Mouse (Mus musculus) c-Kit-negative CD71-positive TER-119-positive erythroid progenitor cells, embryonic 14.5 days (primary cell): ENCODE data around the gene Fbxl7.

Source experiments
- DNase-seq: peaks from one replicate; pipeline ENCODE4 v3.0.0-alpha.2; 2013; ENCODE audit warnings: low read depth, low spot score

Fbxl7 gene

DNA sequence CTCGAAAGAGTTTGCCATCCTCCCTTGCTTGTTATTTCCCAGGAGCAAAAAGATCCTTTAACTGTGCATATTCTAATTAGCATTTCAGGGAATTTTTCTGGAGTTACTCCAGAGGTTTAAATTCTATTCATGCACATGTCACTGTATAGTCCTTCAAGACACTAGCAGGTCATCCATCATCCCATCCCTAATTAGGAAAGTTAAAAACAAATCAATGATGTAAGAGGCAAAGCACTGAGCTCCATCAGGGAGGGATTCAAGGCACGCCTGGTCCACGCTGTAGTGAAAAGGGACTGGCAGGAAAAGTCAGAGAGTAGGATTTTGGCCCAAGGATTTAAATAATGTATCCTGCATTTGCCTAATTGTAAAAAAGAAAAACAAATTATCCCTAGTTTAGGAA lies 202.3 kb downstream of the Fbxl7 start:
- DNase-seq = no peak

DNA sequence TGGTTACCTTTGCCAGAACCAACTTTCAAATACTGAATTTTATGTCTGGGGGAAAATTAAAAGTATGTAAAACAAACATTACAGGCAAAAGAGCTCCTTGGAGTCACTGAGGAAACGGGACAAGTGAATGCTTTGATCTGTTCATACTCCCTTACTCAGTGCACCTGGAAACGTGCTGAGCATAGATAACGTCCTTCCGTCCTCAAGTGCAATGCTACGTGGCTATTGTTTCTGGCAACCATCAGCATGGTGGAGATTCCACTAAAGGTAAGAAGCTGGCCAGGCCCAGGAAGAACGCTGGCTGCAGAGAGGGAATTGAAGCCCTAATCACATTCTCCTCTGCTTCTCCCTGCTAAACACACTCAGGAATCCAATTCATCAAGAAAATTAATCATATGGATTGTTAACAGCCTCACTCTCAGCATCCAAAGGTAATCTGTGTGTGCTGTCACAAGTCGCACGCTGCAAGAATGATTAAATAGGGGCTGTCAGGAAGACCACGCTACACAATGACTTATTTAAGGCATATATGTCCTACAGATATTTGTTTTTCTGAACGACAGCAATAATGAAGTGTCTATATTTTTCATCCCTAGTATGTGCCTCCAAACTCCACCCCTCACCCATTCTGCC lies 206.8 kb downstream of the Fbxl7 start:
- DNase-seq = no peak

DNA sequence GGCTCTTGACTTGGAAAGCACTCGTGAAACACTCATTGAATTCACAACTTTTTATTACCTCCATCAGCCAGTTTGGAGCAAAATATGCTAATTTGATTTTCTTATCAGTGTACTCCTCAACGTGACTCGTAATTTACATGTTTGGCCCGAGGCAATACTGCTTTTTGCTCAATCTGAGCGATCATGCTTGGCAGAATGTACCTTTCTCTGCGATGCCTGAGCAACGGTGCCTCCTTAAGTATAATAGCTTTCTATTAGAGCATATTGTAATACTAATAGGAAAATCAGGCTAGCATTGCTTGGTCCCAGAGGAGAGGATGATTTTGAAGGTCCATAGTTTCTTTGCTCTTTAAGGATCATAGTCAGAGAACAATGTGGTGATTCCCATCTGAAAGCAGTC lies 207.7 kb downstream of the Fbxl7 start:
- DNase-seq = no peak

DNA sequence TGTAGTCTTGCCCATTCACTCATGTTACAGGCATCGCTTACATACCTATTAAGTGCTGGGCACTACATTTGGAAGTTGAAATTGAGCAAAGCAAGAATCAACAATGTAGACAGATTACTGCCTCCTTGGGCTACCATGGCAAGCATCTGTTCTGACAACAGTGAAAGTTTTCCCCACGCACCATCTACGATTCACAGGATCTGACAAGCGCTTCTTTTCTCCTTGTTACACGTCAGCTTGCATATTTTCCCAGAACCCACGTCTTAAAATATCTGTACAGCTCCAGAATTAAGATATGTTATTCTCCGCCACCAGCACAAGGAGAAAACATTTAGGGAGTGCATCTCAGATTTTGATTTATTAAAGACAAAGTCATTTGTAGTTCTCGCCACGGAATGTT lies 213.1 kb downstream of the Fbxl7 start:
- DNase-seq = no peak

DNA sequence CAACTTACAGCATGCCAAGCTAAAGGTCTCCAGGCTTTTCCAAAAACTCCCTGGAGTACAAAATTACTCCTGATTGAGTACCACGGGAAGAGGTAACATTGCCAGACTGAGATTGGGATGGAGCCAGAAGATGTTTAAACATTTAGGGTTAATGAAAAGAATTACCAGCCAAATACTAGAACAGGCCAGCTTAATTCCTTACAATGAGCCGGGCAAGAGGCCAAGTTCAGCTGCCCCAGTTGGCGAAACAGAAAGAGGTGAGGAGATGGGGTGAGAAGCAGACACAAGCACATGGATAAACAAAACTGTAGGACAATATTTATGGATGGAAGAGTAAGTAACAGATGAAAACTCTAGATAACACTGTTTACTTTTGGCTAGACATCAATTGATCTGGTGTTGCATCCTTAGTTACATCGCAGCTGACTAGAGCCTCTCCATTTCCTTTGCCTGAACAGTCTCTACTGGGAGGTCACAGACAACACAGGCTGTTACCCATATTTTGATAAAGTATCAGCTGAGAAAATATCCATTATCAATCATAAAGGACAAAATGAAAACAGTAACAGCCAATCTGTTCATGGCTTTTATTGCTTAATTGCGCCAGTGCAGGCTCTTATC lies 222.0 kb downstream of the Fbxl7 start:
- no peak for DNase-seq

DNA sequence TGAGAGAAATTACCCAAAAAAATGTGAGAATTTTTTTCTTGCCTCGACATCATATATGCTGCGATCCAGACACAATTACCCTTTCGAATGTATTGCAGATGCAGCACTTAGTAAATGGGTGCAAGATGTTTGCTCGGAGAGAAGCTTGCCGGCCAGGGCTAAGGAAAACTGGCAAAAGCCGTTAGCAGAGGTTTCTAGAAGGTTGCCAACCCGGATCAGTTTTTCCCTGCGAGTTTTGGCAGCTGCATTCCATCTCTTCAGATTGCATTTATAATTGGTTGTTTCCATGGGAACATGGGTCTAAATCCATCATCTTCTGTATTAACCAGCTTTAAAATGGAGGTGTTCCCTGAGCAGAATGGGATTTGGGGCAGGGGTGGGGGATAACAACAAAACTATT lies 240.4 kb downstream of the Fbxl7 start:
- DNase-seq = no peak

DNA sequence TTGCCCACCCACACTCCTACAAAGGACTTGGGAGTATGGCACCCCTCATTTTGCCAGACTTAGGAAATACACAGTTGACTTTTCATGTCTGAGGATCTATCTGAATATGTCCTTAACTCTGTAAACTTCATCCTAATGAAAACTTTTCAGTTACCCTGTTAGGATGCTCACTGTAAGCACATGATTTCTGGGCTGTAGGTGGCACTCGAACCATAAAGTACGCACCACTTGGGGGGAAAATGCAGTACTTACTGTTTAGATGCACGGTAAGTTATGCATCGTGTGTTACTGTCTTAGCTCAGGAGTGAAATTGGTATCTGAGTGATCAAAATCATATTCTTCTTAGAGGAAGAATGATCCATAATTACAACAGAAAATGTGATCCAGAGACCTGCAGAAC lies 252.8 kb downstream of the Fbxl7 start:
- DNase-seq = no peak

DNA sequence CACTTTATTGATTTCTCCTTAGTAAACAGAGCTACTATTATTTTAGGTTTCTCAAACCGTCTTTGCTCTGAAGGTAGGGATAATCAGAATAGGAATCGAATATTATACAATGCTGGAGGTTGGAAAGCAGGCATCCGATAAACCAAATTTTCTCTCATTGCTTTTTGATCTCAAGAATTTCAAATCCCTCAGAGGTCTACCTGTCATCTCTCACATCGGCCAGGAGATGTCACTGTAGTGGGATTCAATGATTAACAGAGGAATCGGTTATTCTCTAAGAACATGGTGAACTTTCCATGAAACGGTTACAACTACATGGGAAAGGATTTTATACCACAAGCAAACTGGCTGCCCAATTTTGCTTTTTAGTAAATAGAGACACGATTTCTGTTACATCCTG lies 255.7 kb downstream of the Fbxl7 start:
- DNase-seq = no peak

DNA sequence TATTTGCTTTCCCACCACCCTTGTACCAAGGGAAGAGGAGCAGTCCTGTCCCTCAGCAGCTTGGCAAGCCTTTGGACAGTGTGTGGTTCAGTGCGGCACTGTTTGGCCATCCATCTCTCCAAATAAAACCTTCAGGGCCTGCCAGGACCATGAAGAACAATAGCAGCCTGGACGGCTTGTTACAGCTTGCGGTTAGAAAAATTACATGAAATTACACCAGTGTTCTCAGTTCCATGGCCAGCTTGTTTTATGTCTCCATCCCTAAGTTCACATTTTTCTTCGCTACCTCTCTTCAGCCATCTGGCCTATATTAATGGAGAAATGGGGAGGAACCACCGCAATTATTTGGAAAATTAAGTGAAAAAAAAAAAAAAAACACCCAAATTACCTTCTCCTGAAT lies 259.8 kb downstream of the Fbxl7 start:
- no peak for DNase-seq

DNA sequence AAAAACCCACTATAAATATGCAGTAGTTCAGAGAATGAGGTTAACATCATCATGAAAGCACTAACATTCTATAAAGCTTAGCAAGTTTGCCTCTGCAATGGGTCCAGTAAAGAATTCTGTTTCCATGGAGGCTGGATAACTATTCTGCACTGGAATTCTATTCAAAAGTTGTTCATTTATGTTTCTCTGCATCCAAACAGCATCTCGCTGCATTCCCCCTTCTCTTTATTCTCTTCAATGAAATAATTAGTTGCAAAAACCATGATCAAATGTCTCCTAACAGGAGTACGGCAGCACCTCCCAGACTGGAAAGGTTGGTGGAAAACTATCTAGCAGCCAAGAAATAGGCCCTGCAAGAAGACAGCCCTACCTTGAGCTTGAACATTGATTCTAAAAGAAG lies 267.2 kb downstream of the Fbxl7 start:
- no peak for DNase-seq

DNA sequence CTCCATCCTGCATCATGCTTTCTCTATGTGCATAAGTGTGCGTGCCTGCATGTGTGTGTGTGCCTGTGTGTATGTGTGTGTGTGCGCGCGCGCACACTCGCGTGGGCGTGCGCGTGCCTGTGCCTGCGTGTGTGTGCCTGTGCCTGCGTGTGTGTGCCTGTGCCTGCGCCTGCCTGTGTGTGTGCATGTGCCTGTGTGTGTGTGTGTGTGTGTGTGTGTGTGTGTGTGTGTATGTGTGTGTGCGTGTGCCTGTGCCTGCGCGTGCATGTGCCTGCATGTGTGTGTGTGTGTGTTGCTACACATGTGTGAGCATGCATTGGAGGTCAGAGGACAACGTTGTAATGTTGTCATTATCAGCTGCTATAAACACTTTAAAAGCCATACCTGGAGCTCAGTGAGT lies 272.1 kb downstream of the Fbxl7 start:
- DNase-seq = no peak

DNA sequence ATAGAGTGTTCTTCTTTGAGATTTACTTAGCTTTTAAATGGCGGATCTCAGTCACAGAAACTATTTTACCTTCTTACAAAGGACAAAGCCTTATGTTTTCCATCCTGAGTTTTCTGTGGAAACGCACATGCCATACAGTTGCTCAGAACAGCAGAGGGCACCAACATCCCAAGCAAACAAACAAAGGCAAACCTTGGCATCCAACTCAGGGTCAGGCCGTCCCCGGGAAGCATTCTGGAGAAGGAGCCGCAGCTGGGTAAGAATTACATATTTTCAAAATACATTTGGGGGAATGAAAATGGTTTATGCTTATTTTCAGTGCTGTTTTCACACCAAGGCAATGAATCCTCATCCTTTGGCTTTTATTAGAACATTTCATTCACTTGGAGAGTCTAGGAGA lies 275.1 kb downstream of the Fbxl7 start:
- no peak for DNase-seq

DNA sequence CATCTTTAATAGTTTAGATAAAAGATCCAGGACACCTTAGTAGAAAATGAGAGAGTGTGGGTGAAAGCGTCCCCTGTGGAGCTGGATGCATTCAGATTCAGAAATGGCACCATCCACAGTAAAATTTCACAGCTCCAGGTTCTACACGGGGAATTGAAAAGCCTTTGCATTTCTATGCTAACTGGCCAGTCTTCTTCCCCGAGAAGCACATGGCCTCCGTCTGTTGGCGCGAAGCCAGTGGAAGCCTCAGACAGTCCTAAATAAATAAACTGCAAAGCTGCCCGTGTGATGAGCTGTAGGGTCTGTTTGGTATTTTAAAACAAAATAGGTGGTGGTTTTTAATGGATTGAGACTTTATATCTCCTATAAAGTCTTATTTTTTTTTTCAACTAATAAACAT lies 276.2 kb downstream of the Fbxl7 start:
- no peak for DNase-seq

DNA sequence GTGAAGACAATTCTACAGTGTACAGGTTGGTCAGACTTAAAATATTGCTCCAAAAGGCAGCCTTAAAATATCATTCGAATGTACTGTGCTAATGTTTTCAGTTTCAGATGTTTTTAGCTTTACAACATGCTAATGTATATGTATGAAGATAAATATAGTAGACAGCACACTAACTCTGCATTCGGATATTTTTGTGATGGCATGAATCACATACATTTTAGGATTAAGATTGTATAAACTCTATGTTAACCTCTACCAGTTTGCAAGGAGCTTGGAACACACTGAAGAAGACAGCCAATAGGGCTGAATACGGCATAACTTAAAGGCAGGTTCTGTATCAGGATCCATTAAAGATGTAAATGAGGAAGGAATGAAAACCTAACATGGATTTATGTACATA lies 299.1 kb downstream of the Fbxl7 start:
- no peak for DNase-seq

DNA sequence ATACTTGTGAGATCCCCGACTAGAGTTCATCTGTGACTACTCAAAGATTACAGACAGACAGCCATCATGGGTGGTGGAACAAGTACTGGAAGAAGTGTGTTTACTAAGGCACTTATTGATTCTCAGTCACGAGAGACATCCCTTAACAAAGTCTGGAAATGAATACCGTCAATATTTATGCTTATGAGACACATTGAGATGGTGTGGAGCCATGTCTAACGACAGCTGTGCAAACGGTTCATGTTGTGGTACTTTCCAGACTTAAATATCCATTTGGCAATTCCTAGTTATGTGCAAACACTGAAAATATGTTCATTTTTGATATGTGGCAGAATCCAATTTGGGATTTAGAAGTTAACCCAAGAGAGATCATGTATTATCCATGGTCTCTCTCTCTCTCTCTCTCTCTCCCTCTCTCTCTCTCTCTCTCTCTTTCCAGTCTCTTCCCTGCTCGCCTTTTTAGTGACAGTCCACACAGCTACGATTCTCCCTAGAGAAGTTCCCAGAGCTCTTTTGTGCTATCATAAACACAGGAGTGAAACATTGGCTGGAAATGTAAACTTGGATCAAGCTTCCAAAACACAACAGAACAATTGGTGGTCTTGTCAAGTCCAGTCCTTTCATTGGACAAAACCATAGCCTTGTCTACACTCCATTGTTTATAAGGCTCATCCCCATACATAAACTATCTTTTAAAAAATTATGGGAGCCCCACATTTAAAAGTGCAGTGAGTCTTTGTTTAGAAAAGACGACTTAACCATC lies 315.3 kb downstream of the Fbxl7 start:
- DNase-seq = no peak

DNA sequence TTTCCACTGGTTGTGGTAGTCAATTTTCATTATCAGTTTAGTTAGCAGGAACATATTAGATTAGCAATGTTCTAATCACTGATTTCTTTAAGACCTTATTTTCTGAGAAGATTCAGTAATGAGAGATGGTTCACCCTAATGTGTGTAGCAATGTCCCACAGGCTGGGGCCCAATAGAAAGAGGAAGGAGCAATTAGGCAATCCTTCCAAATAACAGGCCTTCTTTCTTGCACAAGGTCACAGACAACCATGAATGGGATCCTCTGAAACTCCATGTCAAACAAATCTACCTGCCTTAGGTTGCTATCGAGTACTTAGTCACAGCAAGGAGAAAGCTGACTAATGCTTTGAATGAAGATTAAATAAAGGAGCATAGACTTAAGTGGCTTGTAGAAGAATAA lies 316.9 kb downstream of the Fbxl7 start:
- DNase-seq = no peak

DNA sequence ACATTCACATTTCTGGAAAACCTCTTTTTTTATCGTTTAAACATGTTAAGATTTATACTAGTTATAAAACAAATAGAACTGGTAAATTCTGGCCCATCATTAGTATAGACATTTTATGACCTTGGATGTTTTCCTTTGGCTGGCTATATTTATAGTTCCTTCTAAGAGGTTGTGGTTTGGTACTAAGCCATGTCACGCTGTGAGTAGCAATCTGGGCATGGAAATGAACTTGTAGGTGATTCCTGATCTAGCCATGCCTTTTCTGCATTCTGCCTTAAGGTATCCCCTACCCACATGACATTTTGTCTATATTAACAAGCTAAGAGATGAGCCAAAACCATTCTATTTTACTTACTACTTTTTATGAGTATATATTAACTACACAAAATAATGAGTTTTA lies 329.3 kb downstream of the Fbxl7 start:
- DNase-seq = no peak

DNA sequence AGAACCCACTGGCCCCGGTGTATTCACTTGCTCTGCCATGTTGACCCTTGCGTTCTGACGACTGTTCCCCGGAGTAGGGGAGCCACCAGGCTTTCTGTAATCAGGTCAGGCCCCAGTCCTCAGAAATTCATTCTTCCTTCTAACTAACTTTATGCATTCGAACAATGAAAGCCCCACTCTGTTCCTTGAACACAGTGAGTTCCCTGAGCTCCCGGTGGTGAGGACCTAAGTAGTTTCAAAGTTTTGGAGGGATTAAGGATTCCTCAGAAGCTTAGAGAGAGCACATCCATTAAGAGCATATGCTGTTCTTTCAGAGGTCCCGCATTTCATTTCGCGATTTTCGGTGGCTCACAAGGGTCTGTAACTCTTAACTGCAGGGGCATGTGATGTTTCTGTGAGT lies 341.8 kb downstream of the Fbxl7 start:
- DNase-seq = no peak

DNA sequence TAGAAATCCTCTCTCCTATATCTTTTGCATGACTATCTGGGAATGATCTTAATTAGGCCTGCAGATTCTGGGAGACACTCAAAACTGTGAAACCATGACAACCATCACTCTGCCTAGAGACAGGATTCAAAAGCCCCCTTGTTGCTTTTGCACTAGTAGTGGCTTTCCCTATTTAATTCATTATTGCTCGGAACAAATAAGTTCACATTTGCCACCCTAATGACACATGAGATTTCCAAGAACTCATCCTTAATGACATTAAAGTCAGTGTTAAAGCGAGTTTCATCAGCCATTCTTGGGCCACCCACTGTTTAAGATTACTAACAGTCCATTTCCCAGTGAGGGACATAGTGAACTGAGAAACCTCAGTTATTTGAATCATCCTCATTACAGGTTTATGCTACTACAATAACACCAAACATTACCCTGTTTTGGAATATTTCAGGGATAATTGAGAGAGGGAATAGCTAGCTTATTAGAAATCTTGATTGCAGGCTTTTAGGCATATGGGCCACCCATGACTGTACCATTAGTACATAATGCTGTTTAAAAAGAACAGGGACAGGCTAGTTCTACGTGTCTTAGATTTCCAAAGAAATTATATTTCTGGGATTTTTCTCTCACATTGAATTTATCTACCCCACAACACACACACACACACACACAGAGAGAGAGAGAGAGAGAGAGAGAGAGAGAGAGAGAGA lies 361.2 kb downstream of the Fbxl7 start:
- no peak for DNase-seq

DNA sequence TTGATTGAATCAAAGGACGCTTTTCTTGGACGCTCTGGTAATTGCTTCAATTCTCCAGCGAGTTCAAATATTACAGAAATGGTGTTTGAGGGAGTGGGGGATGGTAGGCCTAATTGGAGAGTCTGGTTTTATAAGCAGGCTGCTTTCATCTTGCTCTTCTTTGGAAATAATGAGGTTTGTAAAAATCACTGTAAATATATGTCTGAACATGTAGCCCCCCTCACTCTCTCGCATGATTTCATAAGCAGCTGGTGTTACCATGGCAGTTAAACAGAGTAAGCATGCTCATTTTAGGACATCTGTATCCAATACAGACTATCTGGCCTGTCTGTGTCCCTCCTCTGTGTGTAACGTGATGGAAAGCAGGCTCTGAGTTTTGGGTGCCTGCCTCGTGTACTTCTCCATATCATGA lies 376.2 kb downstream of the Fbxl7 start:
- DNase-seq = no peak

DNA sequence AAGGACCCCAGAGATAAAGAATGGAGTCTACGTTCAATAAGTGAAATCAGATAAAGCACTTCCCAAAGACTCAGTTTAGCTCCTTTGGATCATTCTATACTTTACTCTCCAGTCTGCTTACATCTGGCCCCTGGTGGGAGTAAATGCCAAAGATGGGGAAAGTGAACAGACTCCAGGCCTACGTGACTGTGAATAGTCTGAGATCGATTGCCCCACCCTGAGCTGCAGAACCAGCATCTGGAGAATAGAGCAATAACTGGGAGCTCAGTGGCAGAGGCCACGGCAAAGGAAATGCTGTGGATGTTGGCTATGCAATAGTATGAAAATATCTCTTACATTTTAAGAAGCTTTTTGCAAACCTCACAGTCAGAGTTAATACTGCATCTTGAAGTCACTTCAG lies 394.4 kb downstream of the Fbxl7 start:
- DNase-seq = no peak
